Mouse (Mus musculus): ENCODE data around the gene Ralgapa2. TPM values are rescaled to one million over a fixed set of nuclear protein-coding genes. Genes with fewer than 3 reads are reported as not detected.

The Ralgapa2 gene
- polyA plus RNA-seq, 1 experiment from 2014 or later: 7.8 TPM

DNA sequence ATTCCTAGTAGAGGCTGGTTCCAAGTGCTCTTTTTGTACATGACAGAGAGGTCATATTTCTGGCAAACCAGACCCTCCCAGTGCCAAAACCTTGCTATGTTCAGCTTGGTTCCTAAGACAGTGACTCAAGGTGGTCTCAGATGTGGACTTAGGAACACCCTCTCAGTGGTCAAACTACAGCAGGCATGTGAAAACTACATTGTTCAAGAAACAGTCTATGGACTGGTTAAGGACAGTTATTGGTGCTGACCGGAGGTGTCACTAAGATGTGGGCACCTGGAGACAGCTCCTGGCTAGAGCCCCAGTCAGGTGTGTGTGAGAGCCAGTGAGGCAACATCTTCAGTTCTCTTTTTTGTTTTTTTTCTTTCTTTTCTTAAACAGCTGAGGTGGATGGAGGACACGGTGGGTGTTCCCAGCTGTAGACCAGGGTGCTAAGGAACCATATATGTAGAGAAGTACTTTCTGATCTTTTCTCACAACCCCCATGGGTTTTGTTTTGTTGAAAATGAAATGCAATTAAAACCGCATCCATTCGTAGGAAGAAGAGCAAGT is 272.9 kb downstream of the Ralgapa2 start:
- H3K4me1 ChIP-seq (ENCODE audit: control insufficient read depth, insufficient read depth, low read length): no peaks in the 10 kb centered on the region
- H3K4me3 ChIP-seq (ENCODE audit: low read length): no peak overlapping the region
- 86% methylated on average over 4 of the region's 4 CpGs for WGBS
- no peak for ATAC-seq
- H3K27ac ChIP-seq (ENCODE audit: low read length): no peak overlapping the region
- no peak overlapping the region for H3K4me2 ChIP-seq (ENCODE audit: low read depth, low read length)
- H3K9ac ChIP-seq (ENCODE audit: low read depth, low read length): no peak overlapping the region
- H3K9me3 ChIP-seq (ENCODE audit: control insufficient read depth, low read length): no peaks in the 10 kb centered on the region
- H3K36me3 ChIP-seq (ENCODE audit: control insufficient read depth, insufficient read depth, low read length): no peaks in the 10 kb centered on the region
- no peaks in the 10 kb centered on the region for H3K27me3 ChIP-seq (replicated peaks; ENCODE audit: control insufficient read depth, insufficient read depth, low read length)

DNA sequence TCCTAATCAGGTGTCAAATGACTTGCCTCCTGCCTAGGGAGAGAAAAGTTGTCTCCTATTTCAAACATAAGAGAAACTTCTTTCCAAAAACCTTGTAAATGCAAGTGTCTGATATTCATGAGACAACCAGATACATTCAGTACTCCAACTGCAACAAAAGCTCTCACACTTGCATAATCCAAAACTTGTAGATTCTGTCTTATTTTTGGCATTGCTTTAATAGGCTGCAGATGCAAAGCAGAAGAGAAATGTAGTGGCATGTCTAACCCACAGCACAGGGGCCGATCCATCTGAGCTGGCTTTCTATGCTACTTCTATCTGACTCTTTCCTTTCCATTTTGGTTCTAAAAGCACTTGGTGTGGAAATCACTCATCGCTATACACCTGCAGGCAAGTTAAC is 280.7 kb downstream of the Ralgapa2 start:
- H3K27ac ChIP-seq (ENCODE audit: low read length): no peak overlapping the region
- no peaks in the 10 kb centered on the region for H3K36me3 ChIP-seq (ENCODE audit: control insufficient read depth, insufficient read depth, low read length)
- ATAC-seq: no peak
- WGBS: 92% methylated on average over 2 of the region's 2 CpGs
- H3K27me3 ChIP-seq (replicated peaks; ENCODE audit: control insufficient read depth, insufficient read depth, low read length): peaks cover 16% of the 10 kb centered on the region; the same call in 1 of the 2 replicates
- H3K9me3 ChIP-seq (ENCODE audit: control insufficient read depth, low read length): no peaks in the 10 kb centered on the region
- H3K4me2 ChIP-seq (ENCODE audit: low read depth, low read length): no peak overlapping the region
- H3K4me3 ChIP-seq (ENCODE audit: low read length): no peak overlapping the region
- no peak overlapping the region for H3K9ac ChIP-seq (ENCODE audit: low read depth, low read length)
- H3K4me1 ChIP-seq (ENCODE audit: control insufficient read depth, insufficient read depth, low read length): no peaks in the 10 kb centered on the region

DNA sequence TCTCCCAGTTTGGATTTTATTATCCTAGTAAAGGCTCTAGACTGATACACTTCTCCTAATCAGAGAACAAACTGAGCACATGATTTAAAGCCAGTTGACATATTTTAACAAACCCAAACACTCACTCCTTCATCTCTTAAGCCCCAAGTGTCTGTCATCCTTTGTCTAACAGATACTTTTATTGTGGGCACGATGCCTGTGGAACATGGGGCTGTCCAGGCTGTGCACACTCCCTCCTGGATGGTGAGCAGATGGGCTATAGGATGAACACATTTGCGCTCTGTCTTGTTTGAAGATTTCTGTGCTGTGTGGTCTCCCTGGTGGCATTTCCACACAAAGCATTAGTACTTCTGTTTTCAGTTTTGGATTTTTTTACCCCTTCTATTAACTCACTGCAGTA is 283.7 kb downstream of the Ralgapa2 start:
- H3K9me3 ChIP-seq (ENCODE audit: control insufficient read depth, low read length): no peaks in the 10 kb centered on the region
- H3K36me3 ChIP-seq (ENCODE audit: control insufficient read depth, insufficient read depth, low read length): no peaks in the 10 kb centered on the region
- ATAC-seq: no peak
- no peak overlapping the region for H3K27ac ChIP-seq (ENCODE audit: low read length)
- H3K4me1 ChIP-seq (ENCODE audit: control insufficient read depth, insufficient read depth, low read length): 0 out of 2 replicates have a peak, but pooled peaks cover under 1% of the 10 kb centered on the region
- H3K4me2 ChIP-seq (ENCODE audit: low read depth, low read length): no peak overlapping the region
- no peak overlapping the region for H3K4me3 ChIP-seq (ENCODE audit: low read length)
- no peak overlapping the region for H3K9ac ChIP-seq (ENCODE audit: low read depth, low read length)
- WGBS: 68% methylated on average over 2 of the region's 2 CpGs
- H3K27me3 ChIP-seq (replicated peaks; ENCODE audit: control insufficient read depth, insufficient read depth, low read length): peaks cover 40% of the 10 kb centered on the region

DNA sequence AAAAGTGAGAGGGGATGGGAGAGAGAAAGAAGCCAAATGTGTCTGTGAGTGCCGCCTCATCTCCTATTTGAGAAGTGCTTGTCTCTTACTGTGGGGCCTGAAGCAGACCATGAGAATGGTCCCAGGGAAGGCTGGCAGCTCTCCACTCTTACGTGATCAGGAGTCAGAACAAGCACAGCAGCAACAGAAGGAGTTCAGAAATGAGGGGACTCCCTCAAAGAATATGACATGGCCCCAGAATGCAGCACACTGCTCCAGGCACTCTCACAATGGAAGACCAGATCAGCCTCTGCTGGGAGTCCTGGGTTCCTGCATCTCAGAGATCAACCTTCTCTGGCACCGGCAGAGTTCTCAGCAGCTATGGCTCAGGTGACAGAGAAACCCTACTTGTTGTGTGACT is 284.5 kb downstream of the Ralgapa2 start:
- no peaks in the 10 kb centered on the region for H3K36me3 ChIP-seq (ENCODE audit: control insufficient read depth, insufficient read depth, low read length)
- ATAC-seq: no peak
- peaks cover 8% of the 10 kb centered on the region for H3K4me1 ChIP-seq (ENCODE audit: control insufficient read depth, insufficient read depth, low read length)
- no peak overlapping the region for H3K27ac ChIP-seq (ENCODE audit: low read length)
- 63% methylated on average over 3 of the region's 3 CpGs for WGBS
- H3K4me2 ChIP-seq (ENCODE audit: low read depth, low read length): no peak overlapping the region
- no peak overlapping the region for H3K9ac ChIP-seq (ENCODE audit: low read depth, low read length)
- peaks cover 48% of the 10 kb centered on the region for H3K27me3 ChIP-seq (replicated peaks; ENCODE audit: control insufficient read depth, insufficient read depth, low read length)
- H3K9me3 ChIP-seq (ENCODE audit: control insufficient read depth, low read length): no peaks in the 10 kb centered on the region
- no peak overlapping the region for H3K4me3 ChIP-seq (ENCODE audit: low read length)

DNA sequence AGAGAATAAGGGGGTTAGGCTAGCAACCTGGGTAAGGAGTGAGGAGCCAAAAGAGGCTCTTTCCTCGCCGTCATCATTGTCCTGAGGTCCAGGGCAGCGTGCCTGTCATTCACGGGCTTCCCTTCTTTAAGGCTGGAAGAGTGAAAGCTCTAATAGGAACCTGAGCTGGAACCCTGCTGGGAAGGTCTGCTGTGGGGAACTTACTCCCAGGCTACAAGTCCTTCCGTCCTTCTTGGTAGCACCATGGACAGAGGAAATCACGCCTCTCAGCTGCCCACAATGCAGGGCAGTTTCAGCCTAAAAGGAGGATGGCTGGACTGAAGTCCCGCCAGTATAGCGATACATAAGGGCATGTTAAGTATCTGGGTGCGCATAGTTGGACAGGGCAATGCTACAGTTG is 285.7 kb downstream of the Ralgapa2 start:
- 6% methylated on average over 9 of the region's 9 CpGs for WGBS
- H3K9ac ChIP-seq (ENCODE audit: low read depth, low read length): no peak overlapping the region
- H3K4me2 ChIP-seq (ENCODE audit: low read depth, low read length): no peak overlapping the region
- no peak overlapping the region for H3K4me3 ChIP-seq (ENCODE audit: low read length)
- H3K27me3 ChIP-seq (replicated peaks; ENCODE audit: control insufficient read depth, insufficient read depth, low read length): peaks cover 60% of the 10 kb centered on the region
- no peaks in the 10 kb centered on the region for H3K36me3 ChIP-seq (ENCODE audit: control insufficient read depth, insufficient read depth, low read length)
- peaks cover 18% of the 10 kb centered on the region for H3K4me1 ChIP-seq (ENCODE audit: control insufficient read depth, insufficient read depth, low read length)
- H3K9me3 ChIP-seq (ENCODE audit: control insufficient read depth, low read length): no peaks in the 10 kb centered on the region
- no peak overlapping the region for H3K27ac ChIP-seq (ENCODE audit: low read length)
- ATAC-seq: peak; percentile 35; the same call in 1 of the 2 replicates

DNA sequence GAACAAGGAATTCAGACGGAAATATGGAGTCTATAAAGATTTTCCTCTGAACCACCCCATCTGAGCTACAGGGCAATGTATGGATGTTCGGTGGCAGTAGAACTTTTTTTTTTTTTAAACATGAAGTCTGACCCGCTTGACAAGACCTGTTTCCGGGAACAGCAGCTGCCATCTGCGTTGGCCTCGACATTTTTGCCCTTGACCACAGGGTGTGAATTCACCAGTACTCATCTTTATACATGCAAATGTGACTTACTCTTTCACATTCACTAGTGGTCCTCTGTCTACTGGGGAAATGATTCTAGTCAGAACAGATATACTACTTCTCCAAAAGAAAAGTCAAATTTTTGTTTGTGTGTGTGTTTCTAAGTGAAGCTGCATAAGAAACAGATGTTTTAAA is 286.3 kb downstream of the Ralgapa2 start:
- no peak overlapping the region for H3K4me3 ChIP-seq (ENCODE audit: low read length)
- WGBS: 16% methylated on average over 6 of the region's 6 CpGs
- H3K4me2 ChIP-seq (ENCODE audit: low read depth, low read length): no peak overlapping the region
- H3K27me3 ChIP-seq (replicated peaks; ENCODE audit: control insufficient read depth, insufficient read depth, low read length): peaks cover 66% of the 10 kb centered on the region
- no peaks in the 10 kb centered on the region for H3K36me3 ChIP-seq (ENCODE audit: control insufficient read depth, insufficient read depth, low read length)
- H3K27ac ChIP-seq (ENCODE audit: low read length): no peak overlapping the region
- H3K9me3 ChIP-seq (ENCODE audit: control insufficient read depth, low read length): no peaks in the 10 kb centered on the region
- H3K9ac ChIP-seq (ENCODE audit: low read depth, low read length): no peak overlapping the region
- no peak for ATAC-seq
- peaks cover 25% of the 10 kb centered on the region for H3K4me1 ChIP-seq (ENCODE audit: control insufficient read depth, insufficient read depth, low read length)

DNA sequence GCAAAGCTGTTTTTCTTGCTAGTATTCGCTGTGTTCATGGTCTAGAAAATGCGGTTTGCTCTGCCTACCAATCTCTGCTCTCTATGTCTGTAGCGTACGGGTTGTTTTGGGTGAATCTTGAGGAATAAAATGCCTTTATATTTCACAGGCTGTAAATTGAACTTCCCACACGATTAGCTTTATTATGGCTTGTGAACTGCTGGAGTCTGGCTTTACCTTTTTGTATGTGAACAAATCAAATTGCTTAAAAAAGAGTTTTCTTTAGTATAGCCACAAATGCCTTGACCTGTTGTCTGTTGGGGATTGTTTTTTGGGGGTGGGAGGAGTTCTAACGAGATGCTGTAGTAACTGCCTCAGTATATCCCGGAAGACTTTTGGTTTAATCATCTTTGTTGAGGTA is 288.0 kb downstream of the Ralgapa2 start:
- H3K4me2 ChIP-seq (ENCODE audit: low read depth, low read length): no peak overlapping the region
- peaks cover 77% of the 10 kb centered on the region for H3K27me3 ChIP-seq (replicated peaks; ENCODE audit: control insufficient read depth, insufficient read depth, low read length)
- H3K4me3 ChIP-seq (ENCODE audit: low read length): 0 out of 2 replicates have a peak overlapping the region, but pooled peaks have one; percentile 53
- no peaks in the 10 kb centered on the region for H3K36me3 ChIP-seq (ENCODE audit: control insufficient read depth, insufficient read depth, low read length)
- 14% methylated on average over 7 of the region's 7 CpGs for WGBS
- no peak overlapping the region for H3K9ac ChIP-seq (ENCODE audit: low read depth, low read length)
- no peak overlapping the region for H3K27ac ChIP-seq (ENCODE audit: low read length)
- peaks cover 25% of the 10 kb centered on the region for H3K4me1 ChIP-seq (ENCODE audit: control insufficient read depth, insufficient read depth, low read length)
- no peak for ATAC-seq
- no peaks in the 10 kb centered on the region for H3K9me3 ChIP-seq (ENCODE audit: control insufficient read depth, low read length)

DNA sequence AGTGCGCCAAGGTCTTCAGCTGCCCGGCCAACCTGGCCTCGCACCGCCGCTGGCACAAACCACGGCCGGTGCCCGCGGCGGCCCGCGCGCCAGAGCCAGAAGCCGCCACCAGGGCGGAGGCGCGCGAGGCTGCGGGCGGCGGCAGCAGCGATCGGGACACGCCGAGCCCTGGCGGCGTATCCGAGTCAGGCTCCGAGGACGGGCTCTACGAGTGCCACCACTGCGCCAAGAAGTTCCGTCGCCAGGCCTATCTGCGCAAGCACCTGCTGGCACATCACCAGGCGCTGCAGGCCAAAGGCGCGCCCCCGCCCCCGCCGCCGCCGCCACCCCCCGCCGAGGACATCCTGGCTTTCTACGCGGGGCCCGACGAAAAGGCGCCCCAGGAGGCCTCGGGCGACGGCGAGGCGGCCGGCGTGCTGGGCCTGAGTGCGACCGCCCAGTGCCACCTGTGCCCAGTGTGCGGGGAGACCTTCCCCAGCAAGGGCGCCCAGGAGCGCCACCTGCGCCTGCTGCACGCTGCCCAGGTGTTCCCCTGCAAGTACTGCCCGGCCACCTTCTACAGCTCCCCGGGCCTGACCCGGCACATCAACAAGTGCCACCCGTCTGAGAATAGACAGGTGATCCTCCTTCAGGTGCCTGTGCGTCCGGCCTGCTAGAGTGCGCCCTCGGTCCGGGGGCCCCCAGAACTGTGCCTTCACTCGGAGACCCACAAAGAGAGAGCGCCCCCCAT is 288.8 kb downstream of the Ralgapa2 start:
- Histone ChIP-seq H3K4me2 (ENCODE audit: low read depth, low read length) (peak overlapping the region; percentile 99), H3K9me3 (ENCODE audit: control insufficient read depth, low read length) (no peaks in the 10 kb centered on the region), H3K4me3 (ENCODE audit: low read length) (peak overlapping the region; percentile 53), H3K27ac (ENCODE audit: low read length) (no peak overlapping the region; the same call in 1 of the 2 replicates), H3K9ac (ENCODE audit: low read depth, low read length) (peak overlapping the region; percentile 43; the same call in 1 of the 2 replicates), H3K36me3 (ENCODE audit: control insufficient read depth, insufficient read depth, low read length) (no peaks in the 10 kb centered on the region), H3K27me3 (replicated peaks; ENCODE audit: control insufficient read depth, insufficient read depth, low read length) (peaks cover 77% of the 10 kb centered on the region), H3K4me1 (ENCODE audit: control insufficient read depth, insufficient read depth, low read length) (peaks cover 27% of the 10 kb centered on the region)
- 2% methylated on average over 74 of the region's 75 CpGs for WGBS
- ATAC-seq: no peak

DNA sequence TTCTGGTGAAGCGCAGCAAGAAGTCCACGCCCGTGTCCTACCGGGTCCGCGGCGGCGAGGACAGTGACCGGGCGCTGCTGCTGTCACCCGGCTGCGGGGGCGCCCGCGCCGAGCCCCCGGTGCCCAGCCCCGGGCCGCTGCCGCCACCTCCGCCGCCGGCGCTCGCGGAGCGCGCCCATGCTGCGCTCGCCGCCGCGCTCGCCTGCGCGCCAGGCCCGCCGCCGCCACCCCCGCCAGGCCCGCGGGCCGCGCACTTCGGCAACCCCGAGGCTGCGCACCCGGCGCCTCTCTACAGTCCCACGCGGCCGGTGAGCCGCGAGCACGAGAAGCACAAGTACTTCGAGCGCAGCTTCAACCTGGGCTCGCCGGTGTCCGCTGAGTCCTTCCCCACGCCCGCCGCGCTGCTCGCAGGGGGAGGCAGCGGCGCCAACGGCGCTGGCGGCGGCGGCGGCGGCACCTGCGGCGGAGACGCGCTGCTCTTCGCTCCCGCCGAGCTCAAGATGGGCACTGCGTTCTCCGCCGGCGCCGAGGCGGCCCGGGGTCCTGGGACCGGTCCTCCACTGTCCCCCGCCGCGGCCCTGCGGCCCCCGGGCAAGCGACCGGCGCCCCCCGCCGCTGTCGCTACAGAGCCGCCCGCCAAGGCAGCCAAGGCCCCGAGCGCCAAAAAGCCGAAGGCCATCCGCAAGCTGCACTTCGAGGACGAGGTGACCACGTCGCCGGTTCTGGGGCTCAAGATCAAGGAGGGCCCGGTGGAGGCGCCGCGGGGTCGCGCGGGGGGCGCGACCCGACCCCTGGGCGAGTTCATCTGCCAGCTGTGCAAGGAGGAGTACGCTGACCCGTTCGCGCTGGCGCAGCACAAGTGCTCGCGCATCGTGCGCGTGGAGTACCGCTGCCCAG is 289.6 kb downstream of the Ralgapa2 start:
- WGBS: under 1% methylated on average over 97 of the region's 133 CpGs
- peaks cover 83% of the 10 kb centered on the region for H3K27me3 ChIP-seq (replicated peaks; ENCODE audit: control insufficient read depth, insufficient read depth, low read length)
- H3K4me3 ChIP-seq (ENCODE audit: low read length): peak overlapping the region; percentile 53
- H3K36me3 ChIP-seq (ENCODE audit: control insufficient read depth, insufficient read depth, low read length): no peaks in the 10 kb centered on the region
- peak; percentile 37 for ATAC-seq
- peak overlapping the region; percentile 99 for H3K4me2 ChIP-seq (ENCODE audit: low read depth, low read length)
- H3K9me3 ChIP-seq (ENCODE audit: control insufficient read depth, low read length): no peaks in the 10 kb centered on the region
- peak overlapping the region; percentile 43 for H3K9ac ChIP-seq (ENCODE audit: low read depth, low read length)
- H3K27ac ChIP-seq (ENCODE audit: low read length): peak overlapping the region; percentile 41; the same call in 1 of the 2 replicates
- peaks cover 31% of the 10 kb centered on the region for H3K4me1 ChIP-seq (ENCODE audit: control insufficient read depth, insufficient read depth, low read length)
